Mouse (Mus musculus) C2C12 (cell line): ENCODE results near the gene 1110032F04Rik. TPM values are rescaled to one million over a fixed set of nuclear protein-coding genes. Genes with fewer than 3 reads are reported as not detected.

Experiments
- H3K27me3 ChIP-seq: one replicate; pipeline ENCODE4 v1.6.1; 2011; ENCODE audit not compliant: control insufficient read depth, insufficient read depth, insufficient read length
- H3K36me3 ChIP-seq: one replicate; pipeline ENCODE4 v1.6.1; 2011; ENCODE audit not compliant: control insufficient read depth, insufficient read depth
- H3K4me3 ChIP-seq: one replicate; pipeline ENCODE4 v1.5.1; 2011; ENCODE audit warnings: mild to moderate bottlenecking, control low read depth; ENCODE audit not compliant: poor library complexity, insufficient read depth, severe bottlenecking
- H3K79me2 ChIP-seq: one replicate; pipeline ENCODE4 v1.6.1; 2011; ENCODE audit not compliant: control insufficient read depth, insufficient read depth
- H3K79me3 ChIP-seq: one replicate; pipeline ENCODE4 v1.6.1; 2011; ENCODE audit warnings: low read depth, control low read depth
- H3ac ChIP-seq: one replicate; pipeline ENCODE3; 2011; ENCODE audit warnings: low read depth; ENCODE audit not compliant: control insufficient read depth, insufficient read length
- CEBPB ChIP-seq: IDR thresholded peaks from one replicate; pipeline ENCODE4 v1.6.1; 2011; ENCODE audit warnings: low read depth, mild to moderate bottlenecking, control low read depth, moderate library complexity
- CTCF ChIP-seq: IDR thresholded peaks from one replicate; pipeline ENCODE4 v1.5.1; 2011; ENCODE audit not compliant: control insufficient read depth, insufficient read depth, insufficient read length
- FOSL1 ChIP-seq: IDR thresholded peaks from one replicate; pipeline ENCODE4 v1.8.0; 2011; ENCODE audit warnings: mild to moderate bottlenecking, low read length; ENCODE audit not compliant: poor library complexity, insufficient read depth, severe bottlenecking
- MAX ChIP-seq: IDR thresholded peaks from one replicate; pipeline ENCODE4 v1.6.1; 2011; ENCODE audit warnings: mild to moderate bottlenecking, control low read depth
- MYOD1 ChIP-seq: IDR thresholded peaks from one replicate; pipeline ENCODE4 v1.6.1; 2011; ENCODE audit warnings: low read depth; ENCODE audit not compliant: control insufficient read depth, insufficient read length
- MYOG ChIP-seq: IDR thresholded peaks from one replicate; pipeline ENCODE4 v1.6.1; 2011; ENCODE audit not compliant: control insufficient read depth, insufficient read length; ENCODE audit errors: extremely low read depth
- USF1 ChIP-seq: IDR thresholded peaks from one replicate; pipeline ENCODE4 v1.6.1; 2011; ENCODE audit warnings: low read depth, mild to moderate bottlenecking, control low read depth, moderate library complexity
- polyA plus RNA-seq: library from polyadenylated mRNA; unstranded; fragments of >200 nt; fragmentation: generic; extraction: Trizol; gene quantifications from one replicate; pipeline ENCODE4 v1.2.1, GENCODE M21; 2012; ENCODE audit warnings: missing spikeins

1110032F04Rik gene
- polyA plus RNA-seq, 1 experiment = not detected

GRCm38 (mm10) chr3:68852414-68852813 is 17.0 kb upstream of the 1110032F04Rik start:
- Histone ChIP-seq H3K36me3 (no peaks in the 10 kb centered on the region), H3ac (no peak overlapping the region), H3K4me3 (no peak overlapping the region), H3K79me3 (no peaks in the 10 kb centered on the region), H3K27me3 (peaks cover 7% of the 10 kb centered on the region), H3K79me2 (no peaks in the 10 kb centered on the region)
- TF ChIP-seq MYOD1 (no peak), CTCF (no peak), CEBPB (no peak), MYOG (no peak), USF1 (no peak)

DNA sequence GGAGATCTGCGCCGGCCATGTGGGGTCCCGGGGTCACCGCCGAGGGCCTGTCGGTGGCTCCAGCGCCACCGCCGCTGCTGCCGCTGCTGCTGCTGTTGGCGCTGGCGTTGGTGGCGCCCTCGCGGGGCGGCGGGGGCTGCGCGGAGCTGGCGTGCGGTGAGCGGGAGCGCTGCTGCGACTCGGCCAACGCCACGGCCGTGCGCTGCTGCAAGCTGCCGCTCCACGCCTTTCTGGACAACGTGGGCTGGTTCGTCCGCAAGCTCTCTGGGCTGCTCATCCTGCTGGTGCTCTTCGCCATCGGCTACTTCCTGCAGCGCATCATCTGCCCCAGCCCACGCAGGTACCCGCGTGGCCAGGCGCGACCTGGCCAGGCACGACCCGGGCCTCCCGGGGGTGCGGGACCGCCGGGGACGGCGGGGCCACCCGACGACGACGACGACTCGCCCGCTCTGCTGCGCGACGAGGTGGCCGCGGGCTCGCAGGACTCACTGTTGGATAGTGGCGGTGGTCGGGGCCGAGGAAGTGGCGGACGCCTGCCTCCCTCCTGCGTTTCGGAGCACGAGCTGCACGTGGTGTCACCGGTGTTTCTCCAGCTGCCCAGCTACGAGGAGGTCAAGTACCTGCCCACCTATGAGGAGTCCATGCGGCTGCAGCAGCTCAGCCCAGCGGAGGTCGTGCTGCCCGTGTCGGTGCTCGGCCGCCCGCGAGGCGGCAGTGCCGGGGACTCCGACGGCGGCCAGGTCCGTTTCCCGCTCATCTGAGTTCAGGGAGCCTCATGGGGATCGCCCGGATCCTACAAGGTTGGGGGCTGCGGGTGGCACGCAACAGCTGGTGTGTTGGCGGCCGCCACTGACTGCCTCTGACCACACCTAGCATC is 543 bp downstream of the 1110032F04Rik start:
- no peaks in the 10 kb centered on the region for H3K36me3 ChIP-seq
- TF ChIP-seq FOSL1 (no peak), MYOG (no peak), CTCF (no peak), USF1 (no peak), MYOD1 (no peak), CEBPB (no peak), MAX (no peak)
- H3ac ChIP-seq = no peak overlapping the region
- peaks cover 18% of the 10 kb centered on the region for H3K27me3 ChIP-seq
- H3K79me2 ChIP-seq = no peaks in the 10 kb centered on the region
- no peaks in the 10 kb centered on the region for H3K79me3 ChIP-seq
- H3K4me3 ChIP-seq = no peak overlapping the region

- Histone ChIP-seq H3K27me3 (peaks cover 18% of the 10 kb centered on the region), H3K36me3 (no peaks in the 10 kb centered on the region), H3K4me3 (no peak overlapping the region), H3K79me2 (no peaks in the 10 kb centered on the region), H3K79me3 (no peaks in the 10 kb centered on the region), H3ac (no peak overlapping the region)
- TF ChIP-seq FOSL1 (no peak), MYOG (no peak), CEBPB (no peak), USF1 (no peak), CTCF (no peak), MAX (no peak), MYOD1 (no peak)
Observed at GRCm38 (mm10) chr3:68870568-68870950, 1.2 kb downstream of the 1110032F04Rik start.

DNA sequence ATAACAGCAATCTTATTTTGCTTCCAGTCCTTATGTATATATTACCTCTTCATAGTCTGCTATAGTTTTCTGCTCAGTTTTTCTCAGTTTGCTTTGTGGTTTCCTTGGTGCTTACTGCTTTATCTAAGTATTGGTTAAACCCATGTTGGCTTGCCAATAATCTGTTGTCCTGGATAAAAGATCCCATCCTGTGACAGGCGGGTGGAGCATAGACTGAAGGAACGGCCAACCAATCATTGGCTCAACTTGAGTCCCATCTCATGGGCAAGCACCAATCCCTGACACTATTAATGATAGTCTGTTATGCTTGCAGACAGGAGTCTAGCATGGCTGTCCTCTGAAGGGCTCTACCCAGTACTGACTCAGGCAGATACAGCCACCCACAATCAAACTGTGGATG is 4.7 kb downstream of the 1110032F04Rik start:
- Histone ChIP-seq H3K27me3 (peaks cover 18% of the 10 kb centered on the region), H3ac (no peak overlapping the region), H3K36me3 (no peaks in the 10 kb centered on the region), H3K79me3 (no peaks in the 10 kb centered on the region), H3K4me3 (no peak overlapping the region), H3K79me2 (no peaks in the 10 kb centered on the region)
- TF ChIP-seq MAX (no peak), CEBPB (no peak), CTCF (no peak), MYOG (no peak), USF1 (no peak), FOSL1 (no peak), MYOD1 (no peak)

GRCm38 (mm10) chr3:68886845-68887244 is 17.5 kb downstream of the 1110032F04Rik start:
- Histone ChIP-seq H3K4me3 (no peak overlapping the region), H3K36me3 (no peaks in the 10 kb centered on the region), H3K27me3 (peaks cover 3% of the 10 kb centered on the region), H3ac (no peak overlapping the region), H3K79me2 (no peaks in the 10 kb centered on the region), H3K79me3 (no peaks in the 10 kb centered on the region)
- no peak for TF ChIP-seq MAX
- TF ChIP-seq MYOG = no peak
- TF ChIP-seq MYOD1 = no peak

DNA sequence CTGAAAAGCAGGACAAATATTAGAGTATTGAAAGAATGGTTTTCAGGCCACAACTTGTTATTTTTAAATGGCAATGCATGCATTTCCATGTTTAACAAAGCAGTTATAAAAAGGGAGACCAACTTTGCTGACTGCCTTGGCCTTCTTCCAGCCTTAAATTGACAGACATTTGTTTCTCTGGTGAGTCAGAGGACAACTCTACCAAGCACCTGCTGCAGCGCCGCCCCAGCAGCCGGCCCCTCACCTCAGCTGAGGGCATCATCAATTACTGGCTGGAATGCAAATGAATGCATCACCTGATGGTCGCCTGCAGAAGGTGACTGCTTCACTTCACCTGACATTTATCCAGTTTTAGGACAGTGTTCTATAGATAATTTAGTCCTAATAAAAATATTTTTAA is 26.0 kb downstream of the 1110032F04Rik start:
- Histone ChIP-seq H3K4me3 (no peak overlapping the region), H3K79me3 (no peaks in the 10 kb centered on the region), H3K36me3 (peaks cover 7% of the 10 kb centered on the region), H3ac (no peak overlapping the region), H3K27me3 (no peaks in the 10 kb centered on the region), H3K79me2 (no peaks in the 10 kb centered on the region)
- TF ChIP-seq CTCF (no peak), USF1 (no peak), MAX (no peak), FOSL1 (no peak), CEBPB (no peak)
